Mouse (Mus musculus) midbrain, postnatal 0 days (tissue): ENCODE data around the gene Mex3d. TPM values are rescaled to one million over a fixed set of nuclear protein-coding genes. Genes with fewer than 3 reads are reported as not detected.
A peak's percentile ranks its signal among the peaks of the same experiment; 100 is the strongest.

ENCODE experiments used
- ATAC-seq: fragments of 200-750 bp; cut with Nextera tagmentation; 2 replicates; pipeline ENCODE4 v1.8.0; 2017; ENCODE audit warnings: moderate number of reproducible peaks, mild to moderate bottlenecking, moderate TSS enrichment, moderate library complexity; ENCODE audit not compliant: low FRiP score
- DNase-seq: peaks from one replicate; pipeline ENCODE4 v3.0.0-alpha.2; 2015; ENCODE audit warnings: low spot score
- H3K27ac ChIP-seq: fragments of 300-500 bp; sonication (generic); 2 replicates; pipeline ENCODE4 v1.5.1; 2014; ENCODE audit warnings: low read depth, mild to moderate bottlenecking, low read length, mixed read lengths
- H3K27me3 ChIP-seq: fragments of 300-500 bp; sonication (generic); 2 replicates; pipeline ENCODE4 v1.6.1; 2014; ENCODE audit warnings: low read length, control low read depth, mixed read lengths; ENCODE audit not compliant: insufficient read depth
- H3K36me3 ChIP-seq: fragments of 300-500 bp; sonication (generic); 2 replicates; pipeline ENCODE4 v1.6.1; 2014; ENCODE audit warnings: low read length, control low read depth, mixed read lengths; ENCODE audit not compliant: insufficient read depth
- H3K4me1 ChIP-seq: fragments of 300-500 bp; sonication (generic); 2 replicates; pipeline ENCODE4 v1.6.1; 2014; ENCODE audit warnings: mild to moderate bottlenecking, control low read depth, antibody characterized with exemption, low read length, mixed read lengths; ENCODE audit not compliant: insufficient read depth
- H3K4me2 ChIP-seq: fragments of 300-500 bp; sonication (generic); 2 replicates; pipeline ENCODE4 v1.6.1; 2014; ENCODE audit warnings: low read depth, mild to moderate bottlenecking, low read length, mixed read lengths; ENCODE audit not compliant: poor library complexity, severe bottlenecking
- H3K4me3 ChIP-seq: fragments of 300-500 bp; sonication (generic); 2 replicates; pipeline ENCODE4 v1.5.1; 2014; ENCODE audit warnings: low read depth, mild to moderate bottlenecking, low read length, moderate library complexity
- H3K9ac ChIP-seq: fragments of 300-500 bp; sonication (generic); replicated peaks from 2 replicates; pipeline ENCODE4 v1.6.1; 2014; ENCODE audit warnings: mild to moderate bottlenecking, low read length, moderate library complexity, mixed read lengths; ENCODE audit not compliant: poor library complexity, severe bottlenecking
- H3K9me3 ChIP-seq: fragments of 300-500 bp; sonication (generic); 2 replicates; pipeline ENCODE4 v1.6.1; 2016; ENCODE audit warnings: low read length, control low read depth
- CTCF ChIP-seq: IDR thresholded peaks from 2 replicates; pipeline ENCODE4 v1.5.1; 2016; ENCODE audit warnings: antibody characterized with exemption, mild to moderate bottlenecking
- WGBS: fragments of 180-500 bp; shearing (Covaris S2); extraction: QIAGEN DNeasy Blood & Tissue Kit; methylation state at CpG from one replicate; pipeline ENCODE4 v1.1.7; 2014; 5-methylcytosine and 5-hydroxymethylcytosine counted together
- polyA plus RNA-seq: library from polyadenylated mRNA; unstranded; fragments of >200 nt; fragmentation: Nextera tagmentation; extraction: Ambion mirVana; gene quantifications from 2 replicates; pipeline ENCODE4 v1.2.1, GENCODE M21; 2015
- total RNA-seq: library from RNA; depleted of rRNA; stranded (reverse); fragments of >200 nt; gene quantifications from 2 replicates; pipeline ENCODE4 v1.2.3, GENCODE M21; 2014

Gene Mex3d
- total and polyA plus RNA-seq, 2 experiments from 2014 or later, result 13.9 to 147 TPM

DNA sequence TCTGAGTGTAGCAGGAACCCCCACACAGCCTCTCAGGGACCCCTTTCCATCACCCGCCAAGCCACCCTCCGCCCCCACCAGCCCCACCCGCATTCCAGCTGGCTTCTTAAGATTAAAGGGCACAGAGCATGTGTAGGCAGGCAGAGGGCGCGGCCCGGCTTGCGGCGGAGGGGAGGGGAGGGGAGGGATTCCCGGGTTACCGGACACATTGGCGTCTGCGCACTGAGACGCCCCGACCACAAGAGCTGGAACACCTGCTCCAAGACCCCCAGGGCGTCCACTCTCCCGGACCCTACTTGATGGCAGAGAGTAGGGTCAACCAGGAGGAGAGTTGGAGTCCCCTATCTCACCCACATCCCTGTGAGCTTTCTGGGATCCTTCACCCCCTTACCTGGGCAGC is 42.3 kb downstream of the Mex3d start:
- Histone ChIP-seq H3K4me3 (no peak overlapping the region), H3K4me2 (no peak overlapping the region), H3K4me1 (0 out of 2 replicates have a peak, but pooled peaks cover 2% of the 10 kb centered on the region), H3K27me3 (peaks cover 85% of the 10 kb centered on the region), H3K27ac (no peak overlapping the region), H3K36me3 (no peaks in the 10 kb centered on the region), H3K9ac (no peak overlapping the region), H3K9me3 (no peaks in the 10 kb centered on the region)
- ATAC-seq (no peak), DNase-seq (no peak)
- no peak for TF ChIP-seq CTCF
- 2% methylated on average over 16 of the region's 16 CpGs for WGBS

DNA sequence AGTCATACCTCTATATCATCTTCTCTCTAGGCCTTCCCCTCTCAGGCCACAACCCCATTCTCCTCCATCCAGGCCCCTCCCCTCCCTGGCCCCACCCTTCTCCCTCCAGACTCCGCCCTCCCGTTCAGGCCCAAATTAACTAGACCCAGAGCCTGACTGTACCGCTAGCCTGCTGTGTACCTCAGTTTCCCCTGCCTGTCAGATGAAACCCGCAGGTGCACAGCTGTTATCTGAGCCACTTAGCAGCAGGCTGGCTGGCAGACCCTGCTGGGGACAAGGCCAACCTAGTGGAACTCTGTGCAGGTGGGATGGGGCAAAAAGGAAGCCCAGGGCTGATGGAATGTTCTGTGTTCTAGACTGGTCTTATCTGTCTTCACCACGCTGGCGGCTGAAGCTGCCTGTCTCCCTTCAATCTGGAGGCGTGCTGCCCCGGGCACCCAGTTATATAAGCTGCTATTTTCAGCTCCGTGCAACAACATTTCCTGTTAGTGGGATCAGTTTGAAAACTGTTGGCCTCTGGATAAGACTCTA is 43.3 kb downstream of the Mex3d start:
- Histone ChIP-seq H3K4me3 (no peak overlapping the region), H3K9me3 (no peaks in the 10 kb centered on the region), H3K4me1 (0 out of 2 replicates have a peak, but pooled peaks cover 2% of the 10 kb centered on the region), H3K4me2 (no peak overlapping the region), H3K9ac (no peak overlapping the region), H3K36me3 (no peaks in the 10 kb centered on the region), H3K27ac (no peak overlapping the region), H3K27me3 (peaks cover 76% of the 10 kb centered on the region)
- 43% methylated on average over 9 of the region's 9 CpGs for WGBS
- DNase-seq (no peak), ATAC-seq (no peak)
- TF ChIP-seq CTCF, result no peak

DNA sequence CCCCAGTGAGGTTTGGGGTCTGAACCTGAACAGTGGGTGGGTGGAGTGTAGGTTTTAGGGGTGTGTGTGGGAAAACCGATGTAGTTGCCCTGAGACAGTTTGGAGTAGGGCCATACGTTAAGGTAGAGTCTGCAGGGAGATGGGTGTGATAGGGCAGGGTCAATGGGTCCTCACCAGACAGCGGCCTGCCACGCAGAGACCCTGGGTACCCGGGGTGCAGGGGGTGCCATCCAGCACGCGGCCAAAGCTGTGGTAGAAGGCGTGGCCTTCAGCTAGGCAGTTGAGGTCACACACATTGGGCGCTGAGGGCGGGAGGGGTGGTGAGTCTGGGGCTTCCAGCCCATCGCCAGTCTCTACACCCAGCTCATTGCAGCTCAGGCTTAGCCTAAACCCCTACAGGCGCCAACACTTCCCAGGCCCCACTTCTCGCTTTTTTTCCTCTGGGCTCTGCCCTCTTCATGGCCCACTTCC is 44.0 kb downstream of the Mex3d start:
- ATAC-seq (no peak), DNase-seq (no peak)
- Histone ChIP-seq H3K9me3 (no peaks in the 10 kb centered on the region), H3K36me3 (no peaks in the 10 kb centered on the region), H3K9ac (peak overlapping the region; percentile 29; the same call in 1 of the 2 replicates), H3K4me3 (peak overlapping the region; percentile 25), H3K27me3 (peaks cover 69% of the 10 kb centered on the region), H3K27ac (no peak overlapping the region), H3K4me2 (peak overlapping the region; percentile 45), H3K4me1 (0 out of 2 replicates have a peak, but pooled peaks cover 2% of the 10 kb centered on the region)
- TF ChIP-seq CTCF, result no peak
- WGBS, result 31% methylated on average over 9 of the region's 13 CpGs

DNA sequence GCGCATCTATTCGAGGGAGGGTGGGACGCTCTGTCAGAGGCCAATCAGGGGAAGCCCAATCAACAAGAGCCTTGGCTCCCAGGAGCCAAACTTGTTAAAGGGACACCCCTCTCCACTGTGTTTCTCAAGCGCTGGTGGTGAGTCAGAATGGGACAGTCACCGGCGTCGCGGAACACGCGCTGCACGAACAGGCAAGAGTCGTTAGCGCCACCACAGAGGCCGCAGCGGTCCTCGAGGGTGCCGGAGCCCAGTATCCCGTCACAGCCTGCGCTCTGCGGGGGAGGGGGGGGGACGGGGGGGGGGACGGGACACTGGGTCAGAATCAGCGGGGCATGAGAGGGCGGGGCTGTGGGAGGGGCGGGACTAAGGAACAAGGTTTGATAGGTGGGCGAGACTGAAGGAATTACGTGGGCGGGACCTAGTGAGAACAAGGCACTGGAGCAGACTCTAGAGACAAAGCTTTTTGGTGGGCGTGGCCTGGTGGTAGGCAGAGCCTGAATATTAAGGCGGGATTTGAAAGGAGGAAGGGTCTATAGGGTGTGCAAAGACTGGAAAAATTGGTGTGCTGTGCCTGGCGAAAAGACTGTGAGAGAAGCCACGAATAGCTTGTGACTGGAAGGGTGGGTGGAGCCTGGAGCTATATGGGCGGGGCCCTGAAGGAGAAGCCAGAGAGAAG is 44.6 kb downstream of the Mex3d start:
- Histone ChIP-seq H3K36me3 (no peaks in the 10 kb centered on the region), H3K4me1 (0 out of 2 replicates have a peak, but pooled peaks cover 2% of the 10 kb centered on the region), H3K27me3 (peaks cover 63% of the 10 kb centered on the region), H3K4me3 (peak overlapping the region; percentile 25), H3K4me2 (peak overlapping the region; percentile 45), H3K9ac (peak overlapping the region; percentile 29; the same call in 1 of the 2 replicates), H3K27ac (no peak overlapping the region), H3K9me3 (no peaks in the 10 kb centered on the region)
- WGBS, result 1% methylated on average over 29 of the region's 33 CpGs
- TF ChIP-seq CTCF, result no peak
- peak; percentile 56 for ATAC-seq
- DNase-seq, result peak; percentile 73

DNA sequence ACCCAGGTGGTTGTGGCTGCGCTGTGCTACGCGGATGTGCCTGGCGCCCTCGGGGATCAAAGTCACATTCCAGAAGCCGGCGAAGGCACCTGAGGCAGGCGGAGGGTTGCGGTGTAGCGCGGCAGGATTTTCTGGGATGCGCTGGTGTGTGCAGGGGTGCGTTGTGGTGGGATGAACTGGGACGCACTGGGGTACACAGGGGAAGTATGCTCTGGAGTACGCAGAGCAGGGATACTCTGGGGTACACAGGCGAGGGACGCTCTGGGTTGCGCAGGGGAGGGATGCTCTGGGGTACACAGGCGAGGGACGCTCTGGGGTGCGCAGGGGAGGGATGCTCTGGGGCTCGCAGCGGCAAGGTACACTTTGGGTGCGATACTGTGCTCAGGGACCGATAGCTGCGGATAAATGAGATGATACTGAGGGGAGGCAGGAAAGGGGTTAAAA is 45.1 kb downstream of the Mex3d start:
- Histone ChIP-seq H3K36me3 (no peaks in the 10 kb centered on the region), H3K9ac (no peak overlapping the region), H3K27me3 (peaks cover 57% of the 10 kb centered on the region), H3K4me3 (peak overlapping the region; percentile 25), H3K4me1 (0 out of 2 replicates have a peak, but pooled peaks cover 2% of the 10 kb centered on the region), H3K9me3 (no peaks in the 10 kb centered on the region), H3K4me2 (peak overlapping the region; percentile 45), H3K27ac (no peak overlapping the region)
- no peak for TF ChIP-seq CTCF
- WGBS, result 4% methylated on average over 26 of the region's 26 CpGs
- no peak for DNase-seq
- ATAC-seq, result peak; percentile 13; the same call in 1 of the 2 replicates
